Mouse (Mus musculus): Measurements from ENCODE around the gene Kat5. TPM values are rescaled to one million over a fixed set of nuclear protein-coding genes. Genes with fewer than 3 reads are reported as not detected.

Gene Kat5
- polyA plus RNA-seq, 1 experiment from 2014 or later = 56.5 TPM

GRCm38 (mm10) chr19:5649298-5649741 is 39.3 kb upstream of the Kat5 start:
- Histone ChIP-seq H3K27me3 (ENCODE audit: insufficient read depth, low read length) (no peaks in the 10 kb centered on the region), H3K9ac (ENCODE audit: low read depth, low read length) (0 out of 2 replicates have a peak overlapping the region, but pooled peaks have one; percentile 1), H3K27ac (peak overlapping the region; percentile 90), H3K9me3 (replicated peaks; ENCODE audit: low read length) (no peaks in the 10 kb centered on the region), H3K4me2 (ENCODE audit: low read length) (peak overlapping the region; percentile 51), H3K36me3 (ENCODE audit: insufficient read depth, low read length) (peaks cover 47% of the 10 kb centered on the region), H3K4me3 (replicated peaks; ENCODE audit: low read depth, low read length) (peak overlapping the region; percentile 6; the same call in 1 of the 2 replicates), H3K4me1 (replicated peaks; ENCODE audit: insufficient read depth, low read length) (peaks cover 18% of the 10 kb centered on the region)
- no peak for TF ChIP-seq CTCF (IDR thresholded peaks at IDR 0.05; ENCODE audit: low read depth)
- DNase-seq (ENCODE audit: low spot score) = peak; percentile 49
- 37% methylated on average over 6 of the region's 6 CpGs for WGBS
- ATAC-seq (replicated peaks; ENCODE audit: low FRiP score, low read depth) = peak; percentile 37

GRCm38 (mm10) chr19:5648401-5649297 is 38.6 kb upstream of the Kat5 start:
- Histone ChIP-seq H3K27me3 (ENCODE audit: insufficient read depth, low read length) (no peaks in the 10 kb centered on the region), H3K9ac (ENCODE audit: low read depth, low read length) (0 out of 2 replicates have a peak overlapping the region, but pooled peaks have one; percentile 5), H3K27ac (peak overlapping the region; percentile 90), H3K4me1 (replicated peaks; ENCODE audit: insufficient read depth, low read length) (peaks cover 13% of the 10 kb centered on the region), H3K4me2 (ENCODE audit: low read length) (peak overlapping the region; percentile 51), H3K9me3 (replicated peaks; ENCODE audit: low read length) (no peaks in the 10 kb centered on the region), H3K36me3 (ENCODE audit: insufficient read depth, low read length) (peaks cover 53% of the 10 kb centered on the region), H3K4me3 (replicated peaks; ENCODE audit: low read depth, low read length) (peak overlapping the region; percentile 6; the same call in 1 of the 2 replicates)
- WGBS = 10% methylated on average over 26 of the region's 26 CpGs
- ATAC-seq (replicated peaks; ENCODE audit: low FRiP score, low read depth) (peak; percentile 80), DNase-seq (ENCODE audit: low spot score) (peak; percentile 91)
- peak; percentile 50 for TF ChIP-seq CTCF (IDR thresholded peaks at IDR 0.05; ENCODE audit: low read depth)

- no peak overlapping the region for H3K4me2 ChIP-seq (ENCODE audit: low read length)
- H3K4me3 ChIP-seq (replicated peaks; ENCODE audit: low read depth, low read length) = no peak overlapping the region
- ATAC-seq (replicated peaks; ENCODE audit: low FRiP score, low read depth) = no peak
- peak overlapping the region; percentile 90 for H3K27ac ChIP-seq
- H3K9me3 ChIP-seq (replicated peaks; ENCODE audit: low read length) = no peaks in the 10 kb centered on the region
- 97% methylated on average over 6 of the region's 6 CpGs for WGBS
- H3K4me1 ChIP-seq (replicated peaks; ENCODE audit: insufficient read depth, low read length) = peaks cover 13% of the 10 kb centered on the region
- H3K27me3 ChIP-seq (ENCODE audit: insufficient read depth, low read length) = no peaks in the 10 kb centered on the region
- no peak overlapping the region for H3K9ac ChIP-seq (ENCODE audit: low read depth, low read length)
- peaks cover 59% of the 10 kb centered on the region for H3K36me3 ChIP-seq (ENCODE audit: insufficient read depth, low read length)
- no peak for TF ChIP-seq CTCF (IDR thresholded peaks at IDR 0.05; ENCODE audit: low read depth)
- no peak for DNase-seq (ENCODE audit: low spot score)
Observed at GRCm38 (mm10) chr19:5647791-5648190, 37.8 kb upstream of the Kat5 start.

- no peak for ATAC-seq (replicated peaks; ENCODE audit: low FRiP score, low read depth)
- Histone ChIP-seq H3K9ac (ENCODE audit: low read depth, low read length) (no peak overlapping the region), H3K9me3 (replicated peaks; ENCODE audit: low read length) (no peaks in the 10 kb centered on the region), H3K36me3 (ENCODE audit: insufficient read depth, low read length) (peaks cover 69% of the 10 kb centered on the region), H3K27ac (no peak overlapping the region), H3K27me3 (ENCODE audit: insufficient read depth, low read length) (no peaks in the 10 kb centered on the region), H3K4me1 (replicated peaks; ENCODE audit: insufficient read depth, low read length) (peaks cover 13% of the 10 kb centered on the region), H3K4me3 (replicated peaks; ENCODE audit: low read depth, low read length) (no peak overlapping the region), H3K4me2 (ENCODE audit: low read length) (no peak overlapping the region)
- no peak for TF ChIP-seq CTCF (IDR thresholded peaks at IDR 0.05; ENCODE audit: low read depth)
- DNase-seq (ENCODE audit: low spot score) = no peak
- WGBS = 90% methylated on average over 8 of the region's 8 CpGs
Observed at GRCm38 (mm10) chr19:5646731-5647330, 36.8 kb upstream of the Kat5 start.

GRCm38 (mm10) chr19:5645280-5645679 is 35.2 kb upstream of the Kat5 start:
- Histone ChIP-seq H3K27ac (no peak overlapping the region), H3K36me3 (ENCODE audit: insufficient read depth, low read length) (peaks cover 71% of the 10 kb centered on the region), H3K4me3 (replicated peaks; ENCODE audit: low read depth, low read length) (no peak overlapping the region), H3K27me3 (ENCODE audit: insufficient read depth, low read length) (no peaks in the 10 kb centered on the region), H3K9ac (ENCODE audit: low read depth, low read length) (no peak overlapping the region), H3K9me3 (replicated peaks; ENCODE audit: low read length) (no peaks in the 10 kb centered on the region), H3K4me2 (ENCODE audit: low read length) (no peak overlapping the region), H3K4me1 (replicated peaks; ENCODE audit: insufficient read depth, low read length) (peaks cover 13% of the 10 kb centered on the region)
- DNase-seq (ENCODE audit: low spot score) (no peak), ATAC-seq (replicated peaks; ENCODE audit: low FRiP score, low read depth) (no peak)
- 98% methylated on average over 9 of the region's 9 CpGs for WGBS
- no peak for TF ChIP-seq CTCF (IDR thresholded peaks at IDR 0.05; ENCODE audit: low read depth)

- ATAC-seq (replicated peaks; ENCODE audit: low FRiP score, low read depth) = no peak
- no peaks in the 10 kb centered on the region for H3K9me3 ChIP-seq (replicated peaks; ENCODE audit: low read length)
- H3K4me3 ChIP-seq (replicated peaks; ENCODE audit: low read depth, low read length) = no peak overlapping the region
- DNase-seq (ENCODE audit: low spot score) = no peak
- H3K4me2 ChIP-seq (ENCODE audit: low read length) = no peak overlapping the region
- H3K27ac ChIP-seq = no peak overlapping the region
- WGBS = 97% methylated on average over 8 of the region's 8 CpGs
- TF ChIP-seq CTCF (IDR thresholded peaks at IDR 0.05; ENCODE audit: low read depth) = no peak
- H3K36me3 ChIP-seq (ENCODE audit: insufficient read depth, low read length) = peaks cover 61% of the 10 kb centered on the region
- H3K27me3 ChIP-seq (ENCODE audit: insufficient read depth, low read length) = no peaks in the 10 kb centered on the region
- H3K4me1 ChIP-seq (replicated peaks; ENCODE audit: insufficient read depth, low read length) = peaks cover 4% of the 10 kb centered on the region
- H3K9ac ChIP-seq (ENCODE audit: low read depth, low read length) = no peak overlapping the region
Observed at GRCm38 (mm10) chr19:5641641-5642040, 31.6 kb upstream of the Kat5 start.
